Mouse (Mus musculus): ENCODE data around the gene Tmem79.
"Not testable (repeated sequence)": the region's sequence is repeated elsewhere in the genome, so short reads cannot be mapped to it uniquely, and the experiment has no call there.

GRCm38 (mm10) chr3:88284815-88285564, 51.0 kb downstream of the Tmem79 start:
- not testable (repeated sequence) for TF ChIP-seq CTCF, EP300 (IDR thresholded peaks at IDR 0.05; ENCODE audit: low read depth)

All from liver, postnatal 0 days (tissue).